Mouse (Mus musculus) liver, embryonic 14.5 days (tissue): ENCODE results near the gene Lmntd1. TPM values are rescaled to one million over a fixed set of nuclear protein-coding genes. Genes with fewer than 3 reads are reported as not detected.

ENCODE experiments used
- ATAC-seq: fragments of 200-750 bp; cut with Nextera tagmentation; 2 replicates; pipeline ENCODE4 v1.8.0; 2017; ENCODE audit warnings: moderate number of reproducible peaks, mild to moderate bottlenecking, moderate library complexity; ENCODE audit not compliant: insufficient read depth
- DNase-seq, 3 experiments: peaks; one replicate each; pipeline ENCODE4 v3.0.0-alpha.2; 2012 to 2013; ENCODE audit warnings: low read depth in 3 of 3, low spot score in 3 of 3
- H3K27ac ChIP-seq: fragments of 300-500 bp; sonication (generic); 2 replicates; pipeline ENCODE4 v1.5.1; 2014; ENCODE audit warnings: moderate library complexity, mild to moderate bottlenecking, control low read depth, inconsistent platforms
- H3K27me3 ChIP-seq: fragments of 300-500 bp; sonication (generic); 2 replicates; pipeline ENCODE4 v1.6.1; 2014; ENCODE audit warnings: mild to moderate bottlenecking, low read length, moderate library complexity; ENCODE audit not compliant: control insufficient read depth, insufficient read depth
- H3K36me3 ChIP-seq: fragments of 300-500 bp; sonication (generic); replicated peaks from 2 replicates; pipeline ENCODE4 v1.6.1; 2014; ENCODE audit warnings: low read depth; ENCODE audit not compliant: control insufficient read depth, insufficient read depth
- H3K4me1 ChIP-seq, 2 experiments: fragments of 200-500 bp in 1 of 2; fragments of 300-500 bp in 1 of 2; sonication (generic) in 1 of 2; replicated peaks; 2 replicates each; pipeline ENCODE4 v1.6.1; 2012 to 2014; ENCODE audit warnings: antibody characterized with exemption in 1 of 2, inconsistent platforms in 1 of 2, low read length in 1 of 2; ENCODE audit not compliant: control insufficient read depth in 2 of 2, insufficient read depth in 2 of 2
- H3K4me2 ChIP-seq: fragments of 300-500 bp; sonication (generic); 2 replicates; pipeline ENCODE4 v1.6.1; 2014; ENCODE audit warnings: low read depth, mild to moderate bottlenecking, control low read depth, moderate library complexity
- H3K4me3 ChIP-seq, 2 experiments: fragments of 200-500 bp in 1 of 2; fragments of 300-500 bp in 1 of 2; sonication (generic) in 1 of 2; 2 replicates each; pipeline ENCODE4 v1.5.1; 2012 to 2014; ENCODE audit warnings: low read depth in 2 of 2, low read length in 2 of 2, mild to moderate bottlenecking in 2 of 2, control low read depth in 1 of 2, inconsistent platforms in 1 of 2, moderate library complexity in 1 of 2; ENCODE audit not compliant: insufficient read depth in 1 of 2
- H3K9ac ChIP-seq: fragments of 300-500 bp; sonication (generic); replicated peaks from 2 replicates; pipeline ENCODE4 v1.6.1; 2014; ENCODE audit warnings: mild to moderate bottlenecking, control low read depth, moderate library complexity
- H3K9me3 ChIP-seq: fragments of 300-500 bp; sonication (generic); 2 replicates; pipeline ENCODE4 v1.6.1; 2016; ENCODE audit warnings: low read length, mixed read lengths; ENCODE audit not compliant: control insufficient read depth
- CTCF ChIP-seq: IDR thresholded peaks from 2 replicates; pipeline ENCODE4 v1.5.1; 2016; ENCODE audit warnings: antibody characterized with exemption, low read depth, control low read depth
- EP300 ChIP-seq: IDR thresholded peaks from 2 replicates; pipeline ENCODE4 v1.6.1; 2016; ENCODE audit warnings: antibody characterized with exemption, low read depth
- WGBS: fragments of 180-500 bp; shearing (Covaris S2); extraction: QIAGEN DNeasy Blood & Tissue Kit; methylation state at CpG from one replicate; pipeline ENCODE4 v1.1.7; 2014; ENCODE audit not compliant: insufficient replicate concordance; 5-methylcytosine and 5-hydroxymethylcytosine counted together
- polyA plus RNA-seq, 2 experiments: library from polyadenylated mRNA; depleted of rRNA in 1 of 2; stranded (reverse) in 1 of 2; unstranded in 1 of 2; fragments of >200 nt; fragmentation: Nextera tagmentation in 1 of 2; extraction: Ambion mirVana in 1 of 2; gene quantifications; 2 replicates each; pipeline versions ENCODE4 v1.2.1 to v1.2.3; 2012 to 2014

Gene Lmntd1
- polyA plus RNA-seq, 2 experiments: 0.02 TPM; not detected in 1

DNA sequence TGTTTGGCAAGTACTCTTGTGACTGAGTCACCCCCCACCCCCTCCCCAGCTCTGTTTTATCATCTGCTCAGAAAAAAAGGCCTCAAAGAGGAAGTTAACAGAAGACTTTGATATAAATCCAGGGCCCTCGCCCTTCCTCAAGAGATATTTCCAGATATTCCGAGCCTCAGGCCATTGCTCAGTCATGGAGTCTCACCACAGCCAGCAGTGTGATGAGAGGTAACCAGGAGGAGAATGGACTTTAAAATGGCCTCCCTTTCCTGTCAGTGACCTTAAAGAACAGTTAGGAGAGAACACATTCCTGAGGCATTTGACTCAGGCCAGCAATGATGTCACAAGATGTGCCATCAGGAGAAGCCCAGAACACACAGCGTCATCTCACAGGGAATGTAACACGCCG, 175.3 kb downstream of the Lmntd1 start:
- no peak for TF ChIP-seq CTCF
- no peak for TF ChIP-seq EP300
- 53% methylated on average over 5 of the region's 5 CpGs for WGBS
- Histone ChIP-seq H3K27ac (no peak overlapping the region), H3K4me3 (no peak overlapping the region), H3K27me3 (no peaks in the 10 kb centered on the region), H3K4me1 (peaks cover 0 to 2% of the 10 kb centered on the region in 2 experiments; a peak in 2 of 4 replicates), H3K36me3 (no peaks in the 10 kb centered on the region), H3K9me3 (no peaks in the 10 kb centered on the region), H3K9ac (no peak overlapping the region), H3K4me2 (no peak overlapping the region)
- ATAC-seq (no peak), DNase-seq (no peak)

DNA sequence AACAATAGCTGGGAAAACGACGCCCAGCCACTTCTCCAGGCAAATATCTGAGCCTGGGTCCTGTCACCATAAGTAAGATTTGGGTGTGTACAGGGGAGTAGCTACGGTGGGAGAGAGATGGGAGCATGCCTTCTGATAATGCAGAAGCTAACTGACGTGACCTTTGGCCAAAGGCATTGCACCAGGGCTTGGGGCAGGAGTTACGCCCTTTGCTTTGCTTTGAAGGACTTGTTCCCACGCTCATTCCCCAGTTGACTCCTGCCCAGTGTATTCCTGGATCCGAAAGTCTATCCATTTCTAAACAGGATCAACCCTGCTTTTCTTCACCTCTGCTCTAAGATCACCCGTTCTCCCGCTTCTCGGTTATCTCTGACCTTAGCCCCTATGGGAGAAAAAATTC, 178.4 kb downstream of the Lmntd1 start:
- no peaks in the 10 kb centered on the region for H3K9me3 ChIP-seq
- no peak overlapping the region for H3K27ac ChIP-seq
- no peak for ATAC-seq
- DNase-seq: no peak
- WGBS: 54% methylated on average over 10 of the region's 10 CpGs
- no peaks in the 10 kb centered on the region for H3K36me3 ChIP-seq
- no peak overlapping the region for H3K4me2 ChIP-seq
- H3K9ac ChIP-seq: no peak overlapping the region
- H3K4me1 ChIP-seq: peaks cover 0 to 2% of the 10 kb centered on the region in 2 experiments; a peak in 2 of 4 replicates
- TF ChIP-seq CTCF: no peak
- TF ChIP-seq EP300: no peak
- no peaks in the 10 kb centered on the region for H3K27me3 ChIP-seq
- H3K4me3 ChIP-seq: no peak overlapping the region

DNA sequence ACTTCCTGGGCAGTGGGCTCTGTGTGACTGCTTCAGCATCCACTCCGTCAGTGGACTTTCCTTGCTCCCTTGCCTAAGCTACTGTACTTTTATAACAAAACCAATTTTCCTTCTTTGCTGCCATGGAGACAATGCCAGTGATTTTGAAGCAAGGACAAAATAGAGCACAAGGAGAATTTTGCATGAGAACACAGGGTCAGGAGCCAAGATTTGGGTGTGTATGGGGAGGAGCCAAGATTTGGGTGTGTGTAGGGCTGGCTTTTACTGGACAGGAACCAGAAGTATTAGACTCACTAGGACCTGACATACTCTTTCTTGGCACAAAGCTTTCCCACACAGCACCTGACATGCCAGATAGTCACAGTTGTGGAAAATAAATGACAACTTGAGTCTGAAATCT, 179.0 kb downstream of the Lmntd1 start:
- WGBS: 52% methylated on average over 1 of the region's 1 CpGs
- Histone ChIP-seq H3K27ac (no peak overlapping the region), H3K4me3 (no peak overlapping the region), H3K9ac (no peak overlapping the region), H3K27me3 (no peaks in the 10 kb centered on the region), H3K36me3 (no peaks in the 10 kb centered on the region), H3K9me3 (no peaks in the 10 kb centered on the region), H3K4me1 (peaks cover 0 to 2% of the 10 kb centered on the region in 2 experiments; a peak in 2 of 4 replicates), H3K4me2 (no peak overlapping the region)
- DNase-seq: no peak
- TF ChIP-seq EP300 (no peak), CTCF (no peak)
- ATAC-seq: no peak

DNA sequence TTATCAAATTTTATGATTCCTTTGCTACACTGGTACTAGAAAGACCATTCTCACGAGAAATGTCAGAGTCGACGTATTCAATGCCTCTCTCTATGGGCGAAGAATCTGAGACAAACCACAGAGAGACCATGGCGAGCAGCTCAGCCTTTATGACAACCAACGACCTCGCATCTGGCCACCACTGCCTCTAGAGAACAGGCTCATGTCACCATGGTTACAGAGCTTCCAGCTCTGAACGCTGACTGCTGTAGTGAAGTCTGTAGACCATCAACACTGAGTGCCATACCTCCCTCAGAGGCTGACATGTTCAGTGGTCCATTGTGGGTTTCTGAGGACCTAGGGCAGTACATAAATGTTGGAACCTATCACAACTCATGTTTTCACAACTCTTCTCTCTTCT, 180.2 kb downstream of the Lmntd1 start:
- Histone ChIP-seq H3K4me3 (no peak overlapping the region), H3K9me3 (no peaks in the 10 kb centered on the region), H3K36me3 (no peaks in the 10 kb centered on the region), H3K4me1 (peaks cover 0 to 2% of the 10 kb centered on the region in 2 experiments; a peak in 2 of 4 replicates), H3K27ac (no peak overlapping the region), H3K4me2 (no peak overlapping the region), H3K27me3 (no peaks in the 10 kb centered on the region), H3K9ac (no peak overlapping the region)
- TF ChIP-seq CTCF (no peak), EP300 (no peak)
- ATAC-seq (no peak), DNase-seq (no peak)
- 61% methylated on average over 8 of the region's 8 CpGs for WGBS

DNA sequence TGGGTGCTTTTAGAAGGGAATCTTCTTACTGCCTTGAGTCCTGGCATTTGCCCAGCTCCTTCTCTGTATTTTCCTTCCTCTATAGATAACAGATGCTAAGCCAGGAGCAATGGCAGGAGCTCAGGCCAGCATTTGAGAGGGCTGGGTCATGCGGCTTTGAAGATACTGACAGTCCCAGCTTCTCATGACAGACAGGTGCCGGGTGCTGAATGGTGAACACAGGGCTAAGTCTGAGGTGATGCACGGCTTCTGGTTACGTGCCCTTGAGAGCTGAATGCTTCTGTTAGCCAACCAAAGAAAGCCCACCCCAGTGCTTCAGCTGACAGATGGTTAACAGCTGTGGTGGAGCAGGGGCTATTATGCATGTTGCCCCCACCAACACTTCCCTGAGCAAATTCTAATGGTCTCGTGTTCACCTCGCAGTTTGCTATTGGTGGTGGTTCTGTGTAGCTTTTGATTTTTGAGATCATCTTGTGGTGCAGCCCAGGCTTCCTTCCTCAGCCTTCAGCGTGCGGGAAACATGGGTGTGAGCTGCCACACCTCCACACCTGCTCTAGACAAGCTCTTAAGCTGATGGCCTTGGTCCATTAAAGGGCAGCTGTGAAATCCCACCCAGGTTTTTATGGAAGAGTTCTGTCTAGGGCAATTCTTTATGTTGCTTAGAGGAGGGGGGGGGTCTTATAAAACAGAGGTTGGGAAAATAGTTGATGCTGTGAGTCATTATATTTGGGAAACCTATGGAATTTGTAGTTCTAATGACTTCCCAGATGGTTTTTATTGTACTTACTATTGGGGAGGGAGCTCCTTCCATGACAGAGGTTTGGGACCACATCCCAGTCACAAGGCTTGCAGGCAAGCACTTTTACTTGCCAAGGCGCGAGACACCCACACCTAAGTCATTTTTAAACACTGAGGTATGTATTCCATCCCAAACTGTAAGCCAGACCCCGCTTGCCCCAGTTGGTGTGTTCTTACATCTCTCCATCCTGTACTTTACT, 181.1 kb downstream of the Lmntd1 start:
- H3K27me3 ChIP-seq: no peaks in the 10 kb centered on the region
- no peak overlapping the region for H3K9ac ChIP-seq
- no peak overlapping the region for H3K27ac ChIP-seq
- H3K4me3 ChIP-seq: no peak overlapping the region
- H3K9me3 ChIP-seq: no peaks in the 10 kb centered on the region
- peaks cover 0 to 2% of the 10 kb centered on the region in 2 experiments; a peak in 2 of 4 replicates for H3K4me1 ChIP-seq
- no peak for TF ChIP-seq CTCF
- no peaks in the 10 kb centered on the region for H3K36me3 ChIP-seq
- no peak for ATAC-seq
- H3K4me2 ChIP-seq: no peak overlapping the region
- WGBS: 63% methylated on average over 11 of the region's 11 CpGs
- no peak for DNase-seq
